Mouse (Mus musculus) stomach, postnatal 0 days (tissue): ENCODE measurements at regions not wholly inside any gene's neighbourhood (a gene's known extent, or its start where the extent isn't known, plus 50 kb on each side); places are given as distances from the start of the nearest gene placed in this dataset.

Source experiments
- CTCF ChIP-seq: IDR thresholded peaks from 2 replicates; pipeline ENCODE4 v1.5.1; 2016; ENCODE audit warnings: antibody characterized with exemption, low read depth, mild to moderate bottlenecking, moderate library complexity
- EP300 ChIP-seq: optimal IDR thresholded peaks from 2 replicates; pipeline ENCODE3; 2016; ENCODE audit warnings: antibody characterized with exemption

DNA sequence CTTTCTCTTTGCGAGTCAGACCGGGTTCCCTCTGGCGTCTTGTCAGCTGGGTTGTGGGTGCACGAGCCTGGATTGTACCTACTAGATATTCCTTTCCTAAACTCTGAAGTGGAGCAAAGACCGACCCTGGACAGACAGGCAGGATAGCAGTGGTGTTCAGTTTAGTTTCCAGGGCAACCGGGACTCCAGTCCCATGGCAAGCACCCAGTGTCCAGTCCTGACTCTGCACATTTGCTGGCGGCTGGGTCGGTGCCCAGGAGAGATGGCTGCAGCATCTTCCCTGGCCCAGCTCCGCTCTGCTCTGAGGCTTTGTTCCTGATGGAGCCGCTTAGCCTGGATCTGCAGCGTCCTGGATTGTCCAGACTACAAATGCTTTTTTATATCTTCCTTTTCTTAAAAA lies 188.1 kb upstream of the Map3k1 start:
- no peak for TF ChIP-seq CTCF
- no peak for TF ChIP-seq EP300
